18 mouse cellular contexts compared by ENCODE assay signal in genomic region chr17:75243221-75243620, GRCm38 (mm10).
"Had no signal": no experiment of that assay in that cellular context is flagged by ENCODE, and none has a peak within 500 bp of the region (broad histone marks: within the 10 kb centered on the region; RNA-seq: fewer than 3 reads in every experiment).

No protein-coding gene starts in this region.

- H3K4me1 ChIP-seq: liver, embryonic 13.5 days; liver, embryonic 15.5 days; midbrain, embryonic 10.5 days; midbrain, embryonic 12.5 days; neural tube, embryonic 13.5 days; neural tube, embryonic 15.5 days; stomach, embryonic 15.5 days had no signal

- H3K27me3 ChIP-seq: liver, embryonic 13.5 days; liver, embryonic 15.5 days; midbrain, embryonic 12.5 days; neural tube, embryonic 13.5 days; neural tube, embryonic 15.5 days; stomach, embryonic 15.5 days had no signal

- H3K27ac ChIP-seq: liver, embryonic 13.5 days; liver, embryonic 15.5 days; midbrain, embryonic 10.5 days; midbrain, embryonic 12.5 days; neural tube, embryonic 13.5 days; neural tube, embryonic 15.5 days; stomach, embryonic 15.5 days; stomach, postnatal 0 days had no signal

- H3K36me3 ChIP-seq: liver, embryonic 13.5 days; liver, embryonic 15.5 days; midbrain, embryonic 10.5 days; midbrain, embryonic 12.5 days; neural tube, embryonic 13.5 days; neural tube, embryonic 15.5 days; stomach, embryonic 15.5 days had no signal

- H3K4me3 ChIP-seq: liver, embryonic 13.5 days; liver, embryonic 15.5 days; midbrain, embryonic 10.5 days; midbrain, embryonic 12.5 days; myocyte; neural tube, embryonic 13.5 days; neural tube, embryonic 15.5 days; stomach, embryonic 15.5 days had no signal

- ATAC-seq: liver, postnatal 0 days; midbrain, embryonic 16.5 days had no signal

- DNase-seq: liver; liver, embryonic 13.5 days; liver, postnatal 0 days; midbrain, embryonic 14.5 days; right cerebral cortex, postnatal 14 days; thymus, adult 2 months; thymus, postnatal 25 days; thymus, postnatal 4 days had no signal

- H3K4me2 ChIP-seq: liver, embryonic 11.5 days; liver, embryonic 13.5 days; liver, embryonic 15.5 days; midbrain, embryonic 12.5 days; neural tube, embryonic 13.5 days; neural tube, embryonic 15.5 days; stomach, embryonic 15.5 days had no signal

- H3K9me3 ChIP-seq: liver, embryonic 13.5 days; liver, embryonic 15.5 days; midbrain, embryonic 10.5 days; midbrain, embryonic 12.5 days; neural tube, embryonic 13.5 days; neural tube, embryonic 15.5 days; stomach, embryonic 15.5 days had no signal

- H3K9ac ChIP-seq: liver, embryonic 13.5 days; liver, embryonic 15.5 days; liver, postnatal 0 days; midbrain, embryonic 12.5 days; neural tube, embryonic 13.5 days; neural tube, embryonic 15.5 days; stomach, embryonic 15.5 days had no signal
